Mouse (Mus musculus) megakaryocyte-erythroid progenitor cell, adult 5-6 weeks (primary cell): ENCODE results near the gene Henmt1. TPM values are rescaled to one million over a fixed set of nuclear protein-coding genes. Genes with fewer than 3 reads are reported as not detected.

ENCODE experiments used
- ATAC-seq: replicated peaks from 2 replicates; pipeline ENCODE4 v1.8.0; 2016; ENCODE audit warnings: mild to moderate bottlenecking, inconsistent platforms; ENCODE audit not compliant: severe bottlenecking, poor library complexity, low FRiP score, low TSS enrichment
- total RNA-seq, 2 experiments: library from RNA; stranded (forward) in 1 of 2; stranded (reverse) in 1 of 2; fragments of 200-1000, 215-1000 nt in 1 of 2; fragments of >200 nt in 1 of 2; fragmentation: Nextera tagmentation in 1 of 2; gene quantifications; 2 replicates each; pipeline ENCODE4 v1.2.3; 2014 to 2017

The Henmt1 gene
- total RNA-seq, 2 experiments from 2014 or later = not detected

DNA sequence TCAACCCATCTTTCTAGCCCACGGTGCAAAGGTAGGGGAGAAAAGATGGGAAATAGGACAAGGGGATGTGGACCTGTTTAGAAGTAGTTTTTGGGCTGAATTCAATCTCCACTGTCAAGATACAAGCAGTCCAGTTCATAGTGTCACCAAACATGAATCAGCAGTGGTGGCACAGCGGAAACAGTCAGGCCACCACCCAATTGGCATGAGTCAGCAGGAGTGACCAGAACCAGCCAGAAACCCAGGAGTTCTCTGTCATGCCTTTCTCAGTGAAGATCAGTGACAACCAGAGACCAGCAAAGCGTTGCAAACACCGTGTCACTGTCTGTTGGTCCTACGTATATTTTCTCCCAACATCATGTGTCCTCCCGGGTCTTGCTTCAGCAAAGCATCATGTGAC lies 6.1 kb upstream of the Henmt1 start:
- ATAC-seq = no peak

DNA sequence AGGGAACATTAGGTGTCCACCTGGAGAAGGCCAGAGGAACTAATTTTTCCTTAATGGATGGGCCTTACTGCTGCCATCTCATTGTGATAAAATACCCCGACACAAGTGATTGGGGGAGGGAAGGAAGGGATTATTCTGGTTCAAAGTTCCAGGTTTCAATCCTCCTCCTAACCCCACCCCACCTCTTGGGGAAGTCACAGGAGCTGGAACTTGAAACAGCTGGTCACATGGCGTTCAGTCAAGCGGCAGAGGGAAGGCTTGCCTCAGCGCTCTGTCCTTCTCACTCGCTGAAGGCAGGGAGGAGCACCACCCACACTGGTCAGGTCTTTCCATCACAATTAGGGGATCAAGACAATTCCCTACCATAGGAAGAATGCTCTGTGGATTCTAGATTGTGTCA lies 982 bp upstream of the Henmt1 start:
- ATAC-seq = no peak

DNA sequence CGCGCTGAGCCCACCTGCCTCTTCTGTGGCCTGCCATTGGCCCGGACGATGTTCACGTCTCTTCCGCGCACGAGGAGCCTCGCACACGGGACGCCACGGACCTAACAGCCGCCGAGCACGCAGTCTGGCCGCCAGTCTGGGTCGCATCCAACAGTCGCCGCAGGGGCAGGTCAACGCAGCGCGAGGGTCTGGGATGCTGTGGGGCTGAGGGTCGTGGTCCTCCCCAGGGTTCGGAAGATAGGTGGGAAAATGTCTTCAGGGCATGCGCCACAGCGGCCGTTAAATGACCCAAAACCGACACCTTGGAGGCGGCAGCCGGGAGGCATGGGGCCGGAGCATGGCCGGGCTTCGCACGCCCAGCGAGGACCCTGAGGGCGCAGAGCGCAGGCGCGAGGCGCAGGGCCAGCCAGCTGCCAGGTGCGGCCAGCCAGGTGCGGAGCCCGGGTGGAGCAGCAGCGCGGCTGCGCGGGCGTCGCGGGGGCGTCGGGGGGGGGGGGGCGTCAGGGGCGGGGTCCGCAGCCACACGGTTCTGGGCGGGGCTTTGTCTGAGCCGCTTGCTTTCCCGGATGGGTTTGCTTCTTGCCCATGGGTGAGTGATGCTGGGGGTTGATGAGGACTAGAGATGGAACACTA lies 444 bp downstream of the Henmt1 start, which contains the start of gene Gm9857:
Gene Gm9857 (minus strand): TSS at position 445 of the 633 bp plus-strand sequence.
- 0 out of 2 replicates have a peak, but pooled peaks have one; percentile 22 for ATAC-seq

DNA sequence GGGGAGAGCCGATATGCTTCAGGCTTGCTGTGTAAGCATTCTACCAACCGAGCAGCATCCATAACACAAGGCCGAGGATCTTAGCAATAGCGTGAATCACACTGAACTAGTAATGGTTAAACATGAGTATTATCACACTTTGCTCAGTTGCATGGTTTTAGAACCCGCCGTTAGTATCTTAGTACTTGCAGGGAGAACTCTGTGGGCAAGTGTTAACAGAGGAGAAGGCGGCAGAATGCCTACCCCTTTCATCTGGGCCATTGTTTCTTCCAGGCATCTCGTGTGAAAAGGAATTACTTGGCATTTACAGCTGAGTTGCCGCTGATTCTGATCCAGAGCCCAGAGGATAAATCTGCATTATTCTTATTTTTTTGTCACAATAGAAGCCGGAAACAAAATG lies 1.3 kb downstream of the Henmt1 start:
- ATAC-seq = no peak

DNA sequence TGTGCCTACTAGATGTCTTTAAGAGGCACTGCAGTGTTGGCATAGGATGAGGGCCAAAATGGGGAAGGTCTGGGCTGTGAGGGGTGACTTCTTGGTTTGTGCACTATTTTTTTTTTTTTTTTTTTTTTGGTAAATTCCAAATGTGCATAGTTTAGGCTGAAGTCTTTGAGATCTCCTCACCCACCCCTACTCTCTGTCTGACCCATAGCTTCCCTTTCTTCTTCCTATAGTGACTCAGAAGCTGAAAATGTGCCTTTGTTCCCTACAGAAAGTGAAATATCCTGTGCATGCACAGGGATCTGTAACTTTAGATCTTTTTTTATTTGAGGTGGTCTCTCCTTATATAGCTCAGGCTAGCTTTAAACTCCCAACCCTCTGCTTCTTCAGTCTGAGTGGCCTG lies 18.3 kb downstream of the Henmt1 start:
- no peak for ATAC-seq

DNA sequence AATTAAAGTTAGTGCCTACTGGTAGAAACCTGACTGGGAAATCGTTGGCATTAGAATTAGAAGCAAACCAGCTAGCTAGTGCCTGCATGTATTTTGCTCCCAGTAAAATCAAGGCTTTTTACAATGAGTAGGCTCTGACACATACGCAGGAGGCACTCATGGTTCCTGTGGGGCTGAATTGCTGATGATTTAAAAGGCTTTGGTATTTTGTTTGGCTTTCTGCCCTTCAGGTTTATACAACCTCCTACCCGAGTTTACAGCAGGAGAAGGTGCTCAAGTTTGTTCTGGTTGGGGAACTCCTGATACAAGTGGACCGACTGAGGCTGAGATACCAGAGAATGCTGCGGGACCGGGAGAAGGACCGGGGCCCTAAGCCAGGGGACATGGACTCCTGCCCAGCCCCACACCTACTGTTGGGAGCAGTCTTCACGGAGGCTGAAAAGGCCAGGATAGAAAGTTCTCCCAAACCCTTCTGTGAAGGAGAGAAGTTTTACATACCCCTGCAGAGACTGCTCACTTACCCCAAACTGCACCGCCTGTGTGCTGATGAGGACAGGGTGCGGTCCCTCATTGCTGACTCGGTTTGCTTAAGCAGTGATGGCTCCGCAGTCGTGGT lies 20.1 kb downstream of the Henmt1 start:
- no peak for ATAC-seq

DNA sequence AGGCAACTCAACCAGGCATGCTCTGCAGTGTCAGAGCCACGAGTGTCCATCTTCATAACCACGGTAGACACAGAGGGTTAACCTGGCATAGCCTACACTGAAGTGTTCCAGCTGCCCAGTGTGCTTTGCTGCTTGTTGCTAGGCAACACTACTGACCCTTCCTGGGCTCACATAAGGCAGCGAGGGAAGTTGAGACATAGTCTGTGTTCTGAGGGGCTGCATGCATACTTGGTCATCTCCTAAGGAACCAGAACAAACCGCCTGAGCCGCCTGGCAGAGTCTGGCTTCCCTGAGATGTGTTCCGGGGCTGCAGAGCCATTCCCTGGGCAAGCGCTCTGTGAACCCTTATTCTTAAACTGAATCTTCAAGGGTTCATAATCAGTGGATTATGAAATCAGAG lies 21.6 kb downstream of the Henmt1 start:
- no peak for ATAC-seq

DNA sequence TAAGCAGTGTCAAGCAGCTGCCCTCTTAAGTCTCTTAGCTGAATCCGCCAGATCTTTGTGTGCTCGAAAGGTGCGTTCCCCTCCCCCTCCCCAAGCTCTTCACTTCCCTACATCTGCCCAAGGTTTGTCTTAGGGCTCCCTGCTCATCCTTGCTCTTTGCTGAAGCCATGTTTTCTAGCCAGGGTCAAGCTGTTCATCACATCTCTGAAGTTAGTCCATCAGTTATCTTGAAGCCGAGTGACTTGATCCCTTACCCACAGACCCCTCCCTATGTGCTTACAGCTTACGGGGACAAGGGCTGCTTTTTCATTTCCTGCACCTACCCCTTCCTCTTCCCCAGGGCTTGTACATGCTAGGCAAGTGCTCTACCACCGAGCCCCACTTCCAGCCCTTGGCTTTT lies 22.0 kb downstream of the Henmt1 start:
- ATAC-seq = no peak

DNA sequence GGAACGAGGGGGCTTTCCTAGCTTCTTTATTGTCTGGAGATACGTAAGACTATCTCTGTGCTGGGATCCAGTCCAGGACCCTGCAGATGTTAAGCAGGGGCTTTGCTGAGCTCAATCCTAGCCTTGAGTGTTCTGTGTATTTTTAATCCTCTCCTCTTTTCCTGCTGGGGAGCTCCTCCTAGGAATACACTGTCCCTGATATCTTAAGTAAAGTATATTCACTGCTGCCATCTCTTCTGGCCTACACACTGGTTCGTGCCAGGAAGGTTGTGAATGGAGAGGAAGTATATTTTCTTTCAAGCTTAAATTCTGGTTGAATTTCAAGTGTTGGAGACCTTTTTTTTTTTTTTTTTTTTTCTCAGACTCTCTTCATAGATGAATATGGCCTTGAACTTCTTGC lies 23.6 kb downstream of the Henmt1 start:
- ATAC-seq = no peak

DNA sequence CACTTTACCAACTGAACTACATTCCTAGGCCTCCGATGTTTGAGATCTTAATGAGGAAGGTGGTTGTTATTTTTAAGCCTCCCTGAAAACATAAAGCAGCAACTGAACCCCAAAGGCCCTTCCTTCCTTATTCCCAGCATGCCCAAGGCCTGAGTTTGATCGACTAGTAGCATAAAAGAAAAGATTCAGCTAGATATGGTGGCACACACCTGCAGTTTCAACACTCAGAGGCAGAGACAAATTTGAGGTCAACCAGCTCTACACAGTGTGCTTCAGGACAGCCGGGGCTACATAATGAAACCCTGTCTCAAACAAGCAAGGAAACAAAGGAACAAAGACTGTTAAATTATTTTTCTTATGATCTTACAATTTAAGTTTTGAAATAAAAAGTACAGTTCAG lies 24.1 kb downstream of the Henmt1 start:
- no peak for ATAC-seq

DNA sequence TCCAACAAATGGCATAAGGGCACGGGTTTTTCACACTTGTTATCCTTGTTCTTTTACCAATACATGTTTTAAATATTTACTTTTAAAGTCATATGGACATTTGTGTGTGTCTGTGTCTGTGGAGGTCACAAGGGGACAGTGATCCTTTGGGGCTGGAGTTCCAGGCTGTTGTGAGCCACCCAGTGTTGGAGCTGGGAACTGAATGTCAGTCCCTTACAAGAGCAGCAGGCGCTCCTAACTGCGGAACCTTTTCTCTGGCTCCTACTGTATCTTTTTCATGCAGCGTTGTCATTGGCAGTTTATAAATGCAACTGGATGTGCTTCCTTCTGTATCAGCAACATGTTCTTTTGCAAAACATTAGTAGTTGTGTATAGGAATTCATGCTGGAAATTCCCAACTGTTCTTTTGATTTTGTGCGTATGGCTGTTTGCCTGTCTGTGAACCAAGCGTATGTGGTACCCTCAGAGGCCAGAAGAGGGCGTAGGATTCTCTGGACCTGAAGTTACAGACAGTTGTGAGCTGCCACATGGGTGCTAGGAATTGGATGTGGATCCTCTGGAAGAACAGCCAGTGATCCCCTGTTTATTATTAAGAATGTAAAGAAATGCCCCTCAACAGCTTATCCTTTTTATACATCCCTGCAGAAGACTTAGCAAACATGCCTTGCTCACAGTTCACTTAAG lies 24.8 kb downstream of the Henmt1 start:
- ATAC-seq = no peak

DNA sequence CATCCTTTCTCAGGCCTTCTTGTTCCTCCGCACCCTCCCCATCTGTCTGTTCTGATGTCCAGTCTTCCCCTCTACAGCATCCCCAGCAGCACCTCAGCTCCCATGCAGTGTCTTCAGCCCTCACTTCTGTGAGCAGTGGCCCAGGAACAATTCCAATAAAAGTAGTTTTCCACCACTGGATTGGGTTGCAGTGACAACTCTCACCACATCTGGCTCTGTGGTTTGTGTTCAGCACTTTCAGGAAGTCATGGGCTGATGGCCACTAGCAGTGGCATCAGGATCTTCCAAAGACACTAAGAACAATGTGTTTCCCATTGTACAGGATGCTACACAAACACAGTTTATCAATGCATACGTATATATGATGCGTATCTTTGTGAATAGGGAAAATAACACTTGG lies 26.4 kb downstream of the Henmt1 start:
- no peak for ATAC-seq

DNA sequence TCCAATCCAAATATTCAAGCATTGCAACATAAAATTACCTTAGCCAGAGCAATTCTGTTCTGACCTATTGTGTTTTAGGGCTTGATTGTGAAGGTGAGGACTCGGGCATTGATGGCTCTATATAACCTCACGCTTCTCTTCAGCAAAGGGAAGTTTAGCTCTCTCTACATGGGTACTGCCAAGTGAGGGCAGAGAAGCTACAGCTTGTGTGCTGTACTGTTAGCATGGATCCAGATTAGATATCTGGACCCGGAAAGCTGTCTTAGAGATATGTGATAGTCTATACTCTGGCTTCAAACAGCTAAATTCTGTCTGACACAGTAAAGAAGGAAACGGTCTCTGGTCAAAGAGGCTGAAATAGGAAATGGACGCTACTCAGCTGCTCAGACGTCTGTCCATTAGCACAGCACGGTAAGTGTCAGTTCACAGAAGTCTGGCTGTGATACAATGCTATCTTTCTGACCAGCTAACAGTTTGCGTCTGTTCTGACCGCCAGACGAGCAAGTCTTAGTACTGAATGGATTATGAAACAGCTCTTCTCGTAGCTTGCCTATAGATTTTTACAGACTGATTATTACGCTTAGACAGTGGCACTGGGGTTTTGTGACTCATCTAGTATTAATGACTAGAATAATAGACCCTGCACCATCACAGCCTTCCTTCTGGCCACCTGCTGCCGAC lies 34.4 kb downstream of the Henmt1 start:
- peak; percentile 74 for ATAC-seq

DNA sequence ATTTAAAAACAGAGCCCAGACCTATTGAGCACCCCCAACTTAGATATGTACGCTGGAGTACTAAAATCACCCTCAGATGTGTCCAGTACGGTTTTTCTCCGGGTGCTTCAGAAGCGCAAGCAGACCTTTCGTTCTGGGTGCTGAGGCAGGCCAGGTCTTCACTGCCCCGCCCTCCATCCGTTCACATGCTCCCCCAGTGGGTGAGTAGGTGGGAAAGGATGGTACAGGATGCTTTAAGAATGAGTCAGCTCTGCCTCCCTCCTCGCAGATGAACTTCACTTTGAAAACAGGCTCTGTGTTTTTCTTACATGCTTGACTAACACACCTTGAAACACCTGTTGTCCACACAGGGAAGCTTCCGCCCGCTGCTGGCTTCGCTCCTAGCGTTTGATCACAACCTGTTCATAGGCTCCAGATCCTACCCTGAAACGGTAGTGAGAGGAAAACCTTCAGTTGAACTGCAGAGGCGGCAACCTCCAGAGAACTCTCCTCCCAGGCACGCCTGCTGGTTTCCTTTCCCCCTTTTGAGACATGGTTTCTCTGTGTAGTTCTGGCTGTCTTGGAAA lies 35.3 kb downstream of the Henmt1 start:
- no peak for ATAC-seq

DNA sequence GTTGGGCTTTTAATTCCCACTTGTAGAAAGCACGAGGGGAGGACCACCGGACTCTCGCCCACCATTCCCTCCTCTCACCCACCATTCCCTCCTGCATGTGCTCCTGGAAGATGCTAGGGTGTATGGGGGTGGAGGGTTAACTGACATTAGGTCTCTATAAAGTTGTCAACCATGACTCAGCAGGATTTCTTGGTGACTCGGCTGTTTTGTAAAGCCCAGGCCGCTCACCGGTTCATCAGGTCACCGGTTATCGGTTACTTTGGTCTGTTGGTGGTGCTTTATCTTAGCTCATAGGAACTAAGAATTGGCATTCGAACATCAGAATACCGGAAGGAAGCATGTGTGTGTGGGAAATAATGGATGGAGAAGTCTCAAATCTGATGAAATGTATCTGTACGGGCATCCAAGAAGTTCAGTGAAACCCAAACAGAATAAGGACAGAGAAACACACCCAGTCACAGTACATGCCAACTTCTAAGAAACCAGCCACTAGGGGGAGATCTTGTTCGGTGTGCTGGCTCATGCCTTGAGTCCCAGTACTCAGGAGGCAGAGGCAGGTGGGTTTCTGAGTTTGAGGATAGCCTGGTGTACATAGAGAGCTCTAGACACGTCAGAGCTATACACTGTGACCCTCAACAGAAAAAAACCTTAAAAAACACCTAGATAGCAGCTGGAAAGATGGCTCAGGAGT lies 37.8 kb downstream of the Henmt1 start:
- ATAC-seq = 0 out of 2 replicates have a peak, but pooled peaks have one; percentile 22

DNA sequence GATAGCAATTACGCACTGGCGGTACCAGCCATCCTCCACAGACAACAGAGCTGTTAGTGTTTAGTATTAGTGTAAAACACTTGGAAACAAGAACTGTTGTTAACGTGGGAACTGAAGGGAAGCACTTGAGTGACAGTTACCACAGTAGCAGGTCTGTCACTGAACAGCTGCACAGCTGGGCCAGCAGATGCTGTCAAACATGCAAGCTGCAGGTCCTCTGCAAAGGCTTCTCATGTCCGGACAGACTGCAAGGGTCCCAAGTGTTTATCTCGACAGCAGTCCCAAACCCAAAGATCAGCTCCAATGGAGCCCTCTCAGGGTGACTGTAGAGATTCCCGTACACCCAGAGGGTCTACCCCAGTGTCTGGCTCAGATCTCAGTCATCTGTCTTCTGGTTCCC lies 42.3 kb downstream of the Henmt1 start:
- 0 out of 2 replicates have a peak, but pooled peaks have one; percentile 23 for ATAC-seq

DNA sequence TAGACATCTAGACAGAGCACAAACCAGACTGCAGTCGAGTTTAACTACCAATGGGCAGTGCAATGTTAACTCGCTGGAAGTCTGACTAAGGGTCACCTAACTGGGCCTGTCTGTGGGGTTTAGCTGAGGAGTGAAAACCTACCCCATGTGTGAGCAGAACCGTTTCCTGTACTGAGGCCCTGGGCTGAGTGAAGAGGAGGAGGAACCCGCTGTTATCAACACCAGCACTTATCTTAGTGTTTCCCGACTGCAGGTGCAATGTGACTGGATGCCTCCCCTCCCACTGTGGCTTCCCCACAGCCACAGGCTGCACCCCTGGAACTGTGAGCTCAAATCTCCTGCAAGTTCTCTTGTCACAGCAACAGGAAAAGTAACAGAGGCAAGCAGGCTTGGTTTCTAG lies 44.3 kb downstream of the Henmt1 start:
- peak; percentile 86 for ATAC-seq

DNA sequence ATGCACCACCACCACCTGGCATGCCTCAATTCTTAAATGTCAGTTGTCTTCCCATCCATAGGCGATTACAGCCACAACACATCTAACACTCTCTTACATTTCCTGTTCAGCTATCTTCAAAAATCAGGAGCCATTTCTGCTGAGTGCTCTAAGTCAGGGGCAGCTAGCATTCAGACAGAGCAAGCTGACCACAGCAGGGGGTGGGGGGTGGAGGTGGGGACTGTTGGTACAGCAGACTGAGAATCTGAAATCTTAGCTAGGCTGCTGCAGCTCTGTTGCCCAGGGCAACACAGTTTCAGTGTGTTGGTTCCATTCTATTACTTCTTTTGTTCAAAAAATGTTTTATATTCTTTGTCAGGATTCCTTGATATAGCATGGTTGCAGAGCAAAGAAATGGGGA lies 46.9 kb downstream of the Henmt1 start:
- ATAC-seq = no peak

DNA sequence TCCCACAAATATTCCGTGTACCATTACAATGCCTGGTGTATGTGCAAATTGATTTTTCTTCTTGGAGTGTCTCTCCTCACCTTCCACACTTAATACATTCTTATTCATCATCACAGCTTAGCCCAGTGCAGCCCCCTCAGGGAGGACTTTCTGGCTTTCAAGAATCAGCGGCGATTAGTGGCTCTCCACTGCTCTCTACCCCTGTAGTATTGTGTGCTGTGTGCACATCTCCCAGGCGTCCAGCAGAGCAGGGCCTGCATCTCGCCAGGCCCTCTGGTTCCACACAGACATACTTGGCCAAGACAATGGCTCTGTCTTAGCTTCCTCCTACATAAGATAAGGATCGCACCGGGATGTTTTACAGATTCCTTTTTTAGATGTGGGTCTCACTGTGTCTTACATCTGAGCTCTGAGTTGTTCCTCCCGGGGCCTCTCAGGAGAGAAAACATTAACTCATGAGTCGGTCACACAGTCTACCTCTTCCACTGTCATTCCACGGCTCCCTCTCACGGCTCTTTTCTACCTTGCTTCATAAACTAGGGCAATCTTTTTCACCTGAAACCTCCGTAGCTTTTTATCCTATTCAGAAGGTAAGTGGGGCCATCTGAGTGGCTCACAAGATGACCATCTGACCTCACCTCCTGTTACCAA lies 47.5 kb downstream of the Henmt1 start:
- ATAC-seq = no peak
